Mouse (Mus musculus): ENCODE measurements around the gene Gm20388.

- TF ChIP-seq POLR2A (IDR thresholded peaks at IDR 0.05; ENCODE audit: insufficient read depth, low read length) (no peak), CTCF (IDR thresholded peaks at IDR 0.05; ENCODE audit: low read depth, low read length) (no peak), EP300 (IDR thresholded peaks at IDR 0.05; ENCODE audit: insufficient read depth, low read depth, low read length) (no peak)
These were observed 379.1 kb downstream of the Gm20388 start for GRCm38 (mm10) chr8:120289698-120290181.

All from ES-Bruce4 (cell line).